Comparison of ENCODE assay signal across 29 mouse cellular contexts in genomic region chr14:67127118-67127517, GRCm38 (mm10).
DNase-seq lines count a peak whose midpoint lies in the region; ATAC-seq and TF ChIP-seq lines count a peak whose summit lies in the region.
"Had no signal": no experiment of that assay in that cellular context is flagged by ENCODE, and none has a peak within 500 bp of the region (broad histone marks: within the 10 kb centered on the region; RNA-seq: fewer than 3 reads in every experiment).

No protein-coding gene starts in this region.

- no peak for TF ChIP-seq CTCF in hindbrain, postnatal 0 days (IDR thresholded peaks at IDR 0.05; ENCODE audit: low read depth)

- no peak overlapping the region for H3K9ac ChIP-seq in hindbrain, embryonic 13.5 days
- no peak overlapping the region for H3K9ac ChIP-seq in hindbrain, postnatal 0 days (replicated peaks; ENCODE audit: low read length)
- H3K9ac ChIP-seq in forebrain, embryonic 13.5 days: no peak overlapping the region
- H3K9ac ChIP-seq in forebrain, embryonic 15.5 days (replicated peaks): no peak overlapping the region
- H3K9ac ChIP-seq: embryonic facial prominence, embryonic 13.5 days; heart, embryonic 12.5 days; heart, embryonic 15.5 days; hindbrain, embryonic 14.5 days had no signal

- H3K9me3 ChIP-seq in hindbrain, embryonic 13.5 days: 0 out of 2 replicates have a peak, but pooled peaks cover 5% of the 10 kb centered on the region
- H3K9me3 ChIP-seq in hindbrain, postnatal 0 days (ENCODE audit: low read length): no peaks in the 10 kb centered on the region; the same call in 1 of the 2 replicates
- H3K9me3 ChIP-seq in forebrain, embryonic 13.5 days (replicated peaks): no peaks in the 10 kb centered on the region
- 0 out of 2 replicates have a peak, but pooled peaks cover 5% of the 10 kb centered on the region for H3K9me3 ChIP-seq in forebrain, embryonic 15.5 days
- H3K9me3 ChIP-seq: heart, embryonic 12.5 days; heart, embryonic 15.5 days had no signal

- H3K27ac ChIP-seq in hindbrain, embryonic 13.5 days: 0 out of 2 replicates have a peak overlapping the region, but pooled peaks have one; percentile 1
- H3K27ac ChIP-seq in hindbrain, postnatal 0 days: no peak overlapping the region
- H3K27ac ChIP-seq in forebrain, embryonic 13.5 days: no peak overlapping the region; the same call in 1 of the 2 replicates
- peak overlapping the region; percentile 46 for H3K27ac ChIP-seq in forebrain, embryonic 15.5 days (replicated peaks)
- H3K27ac ChIP-seq: embryonic facial prominence, embryonic 10.5 days; embryonic facial prominence, embryonic 13.5 days; gastrocnemius, adult 2 months; heart, embryonic 15.5 days; hindbrain, embryonic 10.5 days had no signal

- no peaks in the 10 kb centered on the region for H3K36me3 ChIP-seq in hindbrain, embryonic 13.5 days
- no peaks in the 10 kb centered on the region for H3K36me3 ChIP-seq in hindbrain, postnatal 0 days (ENCODE audit: insufficient read depth, low read length)
- no peaks in the 10 kb centered on the region for H3K36me3 ChIP-seq in forebrain, embryonic 13.5 days (ENCODE audit: poor library complexity, severe bottlenecking)
- no peaks in the 10 kb centered on the region for H3K36me3 ChIP-seq in forebrain, embryonic 15.5 days
- H3K36me3 ChIP-seq: embryonic facial prominence, embryonic 10.5 days; embryonic facial prominence, embryonic 13.5 days; heart, embryonic 12.5 days; heart, embryonic 15.5 days; hindbrain, embryonic 10.5 days had no signal

- intact Hi-C loops in gastrocnemius, postnatal 36 days (cut with DNase I): no loop called here

- no peak for DNase-seq in hindbrain, postnatal 0 days (ENCODE audit: low spot score)
- peak; percentile 20 for DNase-seq in retina, postnatal 1 day
- DNase-seq in T-cell, adult 2 months (ENCODE audit: low spot score): no peak
- DNase-seq in gastrocnemius, postnatal 36 days: no peak
- DNase-seq: adrenal gland, adult 8-10 months; adrenal gland, postnatal 25 days; cerebellum, adult 18-20 months; cerebellum, adult 9-10 months; cerebellum, postnatal 25 days; embryo, embryonic 11 days; gastrocnemius, adult 2 months; gastrocnemius, postnatal 14 days; heart, adult 18-20 months; heart, postnatal 10 days; heart, postnatal 36 days; kidney, adult 2 months had no signal

- no peak for ATAC-seq in hindbrain, embryonic 13.5 days (ENCODE audit: low FRiP score)
- ATAC-seq in hindbrain, postnatal 0 days: no peak
- ATAC-seq in forebrain, embryonic 13.5 days: peak; percentile 85
- ATAC-seq in forebrain, embryonic 15.5 days (replicated peaks): peak; percentile 65
- ATAC-seq: activated CD4-positive, CD25-positive, alpha-beta regulatory T cell, adult 4 months; CD4-positive, CD25-positive, alpha-beta regulatory T cell, adult 4 months; intestine, postnatal 0 days had no signal

- H3K4me2 ChIP-seq in hindbrain, embryonic 13.5 days: no peak overlapping the region
- no peak overlapping the region for H3K4me2 ChIP-seq in hindbrain, postnatal 0 days (ENCODE audit: low read depth, low read length)
- no peak overlapping the region for H3K4me2 ChIP-seq in forebrain, embryonic 13.5 days
- no peak overlapping the region for H3K4me2 ChIP-seq in forebrain, embryonic 15.5 days (replicated peaks)
- H3K4me2 ChIP-seq: embryonic facial prominence, embryonic 13.5 days; heart, embryonic 12.5 days; heart, embryonic 15.5 days; hindbrain, embryonic 14.5 days had no signal

- H3K4me3 ChIP-seq in hindbrain, embryonic 13.5 days: no peak overlapping the region
- no peak overlapping the region for H3K4me3 ChIP-seq in hindbrain, postnatal 0 days (ENCODE audit: low read length)
- no peak overlapping the region for H3K4me3 ChIP-seq in forebrain, embryonic 13.5 days
- no peak overlapping the region for H3K4me3 ChIP-seq in forebrain, embryonic 15.5 days
- H3K4me3 ChIP-seq: embryonic facial prominence, embryonic 10.5 days; embryonic facial prominence, embryonic 13.5 days; erythroblast, embryonic 14.5 days; gastrocnemius, adult 2 months; heart, embryonic 12.5 days; heart, embryonic 15.5 days; hindbrain, embryonic 10.5 days had no signal

- 72% methylated on average over 7 of the region's 7 CpGs for WGBS in hindbrain, embryonic 13.5 days
- 58% methylated on average over 7 of the region's 7 CpGs for WGBS in hindbrain, postnatal 0 days
- WGBS in forebrain, embryonic 13.5 days: 27% methylated on average over 7 of the region's 7 CpGs
- 22% methylated on average over 7 of the region's 7 CpGs for WGBS in forebrain, embryonic 15.5 days

- H3K4me1 ChIP-seq in hindbrain, embryonic 13.5 days (replicated peaks): peaks cover 14% of the 10 kb centered on the region
- H3K4me1 ChIP-seq in hindbrain, postnatal 0 days (ENCODE audit: insufficient read depth, low read length): no peaks in the 10 kb centered on the region
- peaks cover 23% of the 10 kb centered on the region for H3K4me1 ChIP-seq in forebrain, embryonic 13.5 days
- H3K4me1 ChIP-seq in forebrain, embryonic 15.5 days: peaks cover 23% of the 10 kb centered on the region
- H3K4me1 ChIP-seq: heart, embryonic 12.5 days; heart, embryonic 15.5 days had no signal

- H3K27me3 ChIP-seq in hindbrain, embryonic 13.5 days: no peaks in the 10 kb centered on the region
- no peaks in the 10 kb centered on the region for H3K27me3 ChIP-seq in hindbrain, postnatal 0 days (ENCODE audit: insufficient read depth, low read length)
- H3K27me3 ChIP-seq in forebrain, embryonic 13.5 days: no peaks in the 10 kb centered on the region
- no peaks in the 10 kb centered on the region for H3K27me3 ChIP-seq in forebrain, embryonic 15.5 days
- H3K27me3 ChIP-seq: embryonic facial prominence, embryonic 13.5 days; heart, embryonic 12.5 days; heart, embryonic 15.5 days had no signal

Comparison
In these comparisons a context has a peak if more than half of its experiments do, and no peak if none do; other contexts are left out.
1. H3K27ac ChIP-seq: peak in hindbrain, embryonic 13.5 days (single experiment) and forebrain, embryonic 15.5 days (single experiment); none in hindbrain, postnatal 0 days (single experiment) and forebrain, embryonic 13.5 days (single experiment).
2. ATAC-seq: peak in forebrain, embryonic 13.5 days (single experiment) and forebrain, embryonic 15.5 days (single experiment); none in hindbrain, embryonic 13.5 days (single experiment) and hindbrain, postnatal 0 days (single experiment).